8 mouse cellular contexts compared by ENCODE assay signal in genomic region chr17:34632261-34632691, GRCm38 (mm10). TPM values are rescaled to one million over a fixed set of nuclear protein-coding genes. Genes with fewer than 3 reads are reported as not detected.
DNase-seq lines count a peak whose midpoint lies in the region; ATAC-seq and TF ChIP-seq lines count a peak whose summit lies in the region.

No protein-coding gene starts in this region.

- peaks cover 35% of the 10 kb centered on the region for H3K27me3 ChIP-seq in hindbrain, embryonic 11.5 days (ENCODE audit: control insufficient read depth, insufficient read depth, low read length)
- H3K27me3 ChIP-seq in lung, embryonic 16.5 days (ENCODE audit: control insufficient read depth, insufficient read depth, low read depth, low read length), result peaks cover 53% of the 10 kb centered on the region

- H3K4me2 ChIP-seq in hindbrain, embryonic 11.5 days (replicated peaks; ENCODE audit: low read depth, low read length), result peak overlapping the region; percentile 42
- peak overlapping the region; percentile 60 for H3K4me2 ChIP-seq in lung, embryonic 16.5 days (ENCODE audit: low read depth, low read length)

- in situ Hi-C loops in ES-E14 (cut with MboI; ENCODE audit: low sequenced_read_pairs in 2 of 2, unreplicated experiment in 2 of 2), result no loop called here

- WGBS in hindbrain, embryonic 11.5 days, result 1% methylated on average over 26 of the region's 26 CpGs
- 1% methylated on average over 26 of the region's 26 CpGs for WGBS in lung, embryonic 16.5 days

- H3K4me1 ChIP-seq in ES-E14 (ENCODE audit: control insufficient read depth in 2 of 2, insufficient read depth in 2 of 2, low read length in 2 of 2, poor library complexity in 1 of 2), result peaks cover 6 to 25% of the 10 kb centered on the region in 2 experiments; a peak in 3 of 4 replicates
- peaks cover 26% of the 10 kb centered on the region for H3K4me1 ChIP-seq in hindbrain, embryonic 11.5 days (replicated peaks; ENCODE audit: control insufficient read depth, insufficient read depth, low read length)
- H3K4me1 ChIP-seq in lung, embryonic 16.5 days (replicated peaks; ENCODE audit: control insufficient read depth, insufficient read depth, low read length), result peaks cover 23% of the 10 kb centered on the region

- no peak for ATAC-seq in hindbrain, embryonic 11.5 days (ENCODE audit: low FRiP score)
- peak; percentile 64 for ATAC-seq in lung, embryonic 16.5 days (ENCODE audit: low read depth)

- H3K9me3 ChIP-seq in ES-E14 (ENCODE audit: control insufficient read depth, insufficient read depth, low read depth, low read length), result no peaks in the 10 kb centered on the region
- no peaks in the 10 kb centered on the region for H3K9me3 ChIP-seq in hindbrain, embryonic 11.5 days (ENCODE audit: control insufficient read depth, low read length)
- no peaks in the 10 kb centered on the region for H3K9me3 ChIP-seq in lung, embryonic 16.5 days (ENCODE audit: control insufficient read depth, low read length)

- no peaks in the 10 kb centered on the region for H3K36me3 ChIP-seq in ES-E14 (ENCODE audit: control insufficient read depth, insufficient read depth, low read length, poor library complexity, severe bottlenecking)
- H3K36me3 ChIP-seq in hindbrain, embryonic 11.5 days (ENCODE audit: control insufficient read depth, insufficient read depth, low read length), result no peaks in the 10 kb centered on the region
- H3K36me3 ChIP-seq in lung, embryonic 16.5 days (ENCODE audit: control insufficient read depth, insufficient read depth, low read length), result no peaks in the 10 kb centered on the region

- H3K27ac ChIP-seq in ES-E14 (ENCODE audit: insufficient read depth, low read depth, low read length, poor library complexity, severe bottlenecking), result no peak overlapping the region
- H3K27ac ChIP-seq in hindbrain, embryonic 11.5 days (ENCODE audit: low read depth, low read length), result no peak overlapping the region
- H3K27ac ChIP-seq in lung, embryonic 16.5 days (ENCODE audit: low read length), result no peak overlapping the region

- H3K4me3 ChIP-seq in ES-E14 (ENCODE audit: insufficient read depth in 1 of 2, low read depth in 1 of 2, low read length in 2 of 2, poor library complexity in 1 of 2, severe bottlenecking in 1 of 2), result peak overlapping the region; percentile 55 to 56
- H3K4me3 ChIP-seq in hindbrain, embryonic 11.5 days (ENCODE audit: low read depth, low read length), result peak overlapping the region; percentile 12
- peak overlapping the region; percentile 41 for H3K4me3 ChIP-seq in lung, embryonic 16.5 days (ENCODE audit: low read length)

- H3K9ac ChIP-seq in ES-E14 (ENCODE audit: insufficient read depth, low read depth, low read length, poor library complexity, severe bottlenecking), result peak overlapping the region; percentile 21
- H3K9ac ChIP-seq in hindbrain, embryonic 11.5 days (ENCODE audit: low read depth, low read length), result 0 out of 2 replicates have a peak overlapping the region, but pooled peaks have one; percentile 15
- peak overlapping the region; percentile 40 for H3K9ac ChIP-seq in lung, embryonic 16.5 days (ENCODE audit: low read length)

- DNase-seq in ES-E14 (ENCODE audit: low read depth, low spot score), result peak; percentile 76
- DNase-seq in cerebellum, adult 9-11 months, result peak; percentile 93
- DNase-seq in frontal cortex, postnatal 10 days (ENCODE audit: low spot score in 2 of 2), result peak; percentile 79 to 85
- peak; percentile 42 for DNase-seq in hindbrain, embryonic 11.5 days (ENCODE audit: low spot score)
- peak; percentile 80 to 93 for DNase-seq in layer of hippocampus, postnatal 14 days (ENCODE audit: low spot score in 2 of 2)
- DNase-seq in ovary, adult 18-20 months (ENCODE audit: low spot score), result peak; percentile 77
- DNase-seq in thymus, postnatal 14 days, result peak; percentile 91

TF ChIP-seq in ES-E14, 5 proteins besides CTCF, POLR2A, EP300 and RAD21:
- TF ChIP-seq ZC3H11A (IDR thresholded peaks at IDR 0.05; ENCODE audit: borderline replicate concordance, low read depth, low read length) (no peak), MAFK (IDR thresholded peaks at IDR 0.05; ENCODE audit: insufficient read depth, low read depth, low read length) (no peak)
TF ChIP-seq in ES-E14: peak in this region for 0.

RNA-seq across cellular contexts. Expression of gene Prrt1, which starts 2.9 kb away (rescaled TPM):
- 0.13 and 0.16 TPM in 2 replicates for total RNA-seq in ES-E14 (2012; rRNA removed)
- 1.0 and 2.0 TPM in 2 replicates for polyA plus RNA-seq in hindbrain, embryonic 11.5 days (2014; fragmentation: Nextera tagmentation; extraction: Ambion mirVana)
- 100 to 1,000 TPM; 248 to 266 TPM for total RNA-seq in layer of hippocampus, postnatal 14 days (2021)
- 0.13 and 0.53 TPM in 2 replicates for polyA plus RNA-seq in lung, embryonic 16.5 days (2015; fragmentation: Nextera tagmentation; extraction: Ambion mirVana)

RNA-seq across cellular contexts. Expression of gene Ppt2, which starts 4.0 kb away (rescaled TPM):
- 13.6 and 26.4 TPM in 2 replicates for total RNA-seq in ES-E14 (2012; rRNA removed)
- polyA plus RNA-seq in hindbrain, embryonic 11.5 days (2014; fragmentation: Nextera tagmentation; extraction: Ambion mirVana), result 23.6 and 26.0 TPM in 2 replicates
- 10 to 100 TPM; 36.6 to 42.2 TPM for total RNA-seq in layer of hippocampus, postnatal 14 days (2021)
- 21.0 and 23.9 TPM in 2 replicates for polyA plus RNA-seq in lung, embryonic 16.5 days (2015; fragmentation: Nextera tagmentation; extraction: Ambion mirVana)

RNA-seq across cellular contexts. Expression of gene Fkbpl, which starts 12.3 kb away (rescaled TPM):
- 4.4 and 7.5 TPM in 2 replicates for total RNA-seq in ES-E14 (2012; rRNA removed)
- 16.4 and 17.2 TPM in 2 replicates for polyA plus RNA-seq in hindbrain, embryonic 11.5 days (2014; fragmentation: Nextera tagmentation; extraction: Ambion mirVana)
- total RNA-seq in layer of hippocampus, postnatal 14 days (2021), result 10 to 100 TPM; 16.0 to 17.1 TPM
- 15.2 and 17.5 TPM in 2 replicates for polyA plus RNA-seq in lung, embryonic 16.5 days (2015; fragmentation: Nextera tagmentation; extraction: Ambion mirVana)

RNA-seq across cellular contexts. Expression of gene Atf6b, which starts 14.7 kb away (rescaled TPM):
- 55.7 and 86.7 TPM in 2 replicates for total RNA-seq in ES-E14 (2012; rRNA removed)
- 61.9 and 67.5 TPM in 2 replicates for polyA plus RNA-seq in hindbrain, embryonic 11.5 days (2014; fragmentation: Nextera tagmentation; extraction: Ambion mirVana)
- 10 to 100 TPM; 80.0 to 81.9 TPM for total RNA-seq in layer of hippocampus, postnatal 14 days (2021)
- 77.5 and 80.0 TPM in 2 replicates for polyA plus RNA-seq in lung, embryonic 16.5 days (2015; fragmentation: Nextera tagmentation; extraction: Ambion mirVana)

RNA-seq across cellular contexts. Expression of gene Egfl8, which starts 16.5 kb away (rescaled TPM):
- 1.0 and 2.0 TPM in 2 replicates for total RNA-seq in ES-E14 (2012; rRNA removed)
- 4.4 and 4.7 TPM in 2 replicates for polyA plus RNA-seq in hindbrain, embryonic 11.5 days (2014; fragmentation: Nextera tagmentation; extraction: Ambion mirVana)
- 1 to 10 TPM; 4.3 to 8.7 TPM for total RNA-seq in layer of hippocampus, postnatal 14 days (2021)
- 3.8 and 4.7 TPM in 2 replicates for polyA plus RNA-seq in lung, embryonic 16.5 days (2015; fragmentation: Nextera tagmentation; extraction: Ambion mirVana)

Comparison
In these comparisons a context has a peak if more than half of its experiments do, and no peak if none do; other contexts are left out.
1. DNase-seq: peak in every context shown above with its lines; median percentile 93 in cerebellum, adult 9-11 months; 91 in thymus, postnatal 14 days; 86 in layer of hippocampus, postnatal 14 days; 82 in frontal cortex, postnatal 10 days; 77 in ovary, adult 18-20 months; 76 in ES-E14; 42 in hindbrain, embryonic 11.5 days.
2. RNA of gene Prrt1, which starts 2.9 kb away (total RNA-seq): 248 to 266 TPM in layer of hippocampus, postnatal 14 days; 0.13 to 0.16 TPM in ES-E14; every median in the first group is over 100 times any median in the second.
3. Peak in every context shown above with its lines, with median percentiles within 50 percentile points of each other: H3K4me3 ChIP-seq and H3K9ac ChIP-seq.